21 mouse cellular contexts compared by ENCODE assay signal in genomic region chr19:56019143-56019542, GRCm38 (mm10).
DNase-seq lines count a peak whose midpoint lies in the region; ATAC-seq and TF ChIP-seq lines count a peak whose summit lies in the region.
"Had no signal": no experiment of that assay in that cellular context is flagged by ENCODE, and none has a peak within 500 bp of the region (broad histone marks: within the 10 kb centered on the region; RNA-seq: fewer than 3 reads in every experiment).

No protein-coding gene starts in this region.

- no peak overlapping the region for H3K4me3 ChIP-seq in forebrain, embryonic 14.5 days (ENCODE audit: low read depth, low read length)
- no peak overlapping the region for H3K4me3 ChIP-seq in forebrain, postnatal 0 days (ENCODE audit: low read depth, low read length)
- H3K4me3 ChIP-seq in embryonic facial prominence, embryonic 13.5 days = no peak overlapping the region
- no peak overlapping the region for H3K4me3 ChIP-seq in limb, embryonic 14.5 days (replicated peaks; ENCODE audit: low read length)
- H3K4me3 ChIP-seq: embryonic facial prominence, embryonic 15.5 days; hindbrain, embryonic 12.5 days; megakaryocyte, embryonic 14.5 days had no signal

- H3K9me3 ChIP-seq in forebrain, embryonic 14.5 days (replicated peaks; ENCODE audit: control insufficient read depth, low read length) = no peaks in the 10 kb centered on the region
- no peaks in the 10 kb centered on the region for H3K9me3 ChIP-seq in forebrain, postnatal 0 days (ENCODE audit: low read length)
- no peaks in the 10 kb centered on the region for H3K9me3 ChIP-seq in embryonic facial prominence, embryonic 13.5 days
- H3K9me3 ChIP-seq in limb, embryonic 14.5 days (ENCODE audit: control insufficient read depth, low read length) = no peaks in the 10 kb centered on the region
- H3K9me3 ChIP-seq: embryonic facial prominence, embryonic 15.5 days; hindbrain, embryonic 12.5 days had no signal

- no peak for ATAC-seq in forebrain, embryonic 14.5 days
- no peak for ATAC-seq in forebrain, postnatal 0 days
- ATAC-seq in embryonic facial prominence, embryonic 13.5 days (ENCODE audit: insufficient number of reproducible peaks, insufficient read depth, low FRiP score, low TSS enrichment, low read depth) = no peak
- 0 out of 2 replicates have a peak, but pooled peaks have one; percentile 8 for ATAC-seq in limb, embryonic 14.5 days (ENCODE audit: low FRiP score, low read depth)
- ATAC-seq: activated CD4-positive, CD25-positive, alpha-beta regulatory T cell, adult 4 months; liver, postnatal 0 days had no signal

- peak; percentile 8 for DNase-seq in forebrain, embryonic 14.5 days (ENCODE audit: low spot score)
- DNase-seq in forebrain, postnatal 0 days = no peak
- DNase-seq in embryo, embryonic 10.5 days (ENCODE audit: low spot score) = peak; percentile 71
- DNase-seq in limb, embryonic 14.5 days (ENCODE audit: low spot score) = peak; percentile 49
- no peak for DNase-seq in spleen, postnatal 4 days (ENCODE audit: low spot score in 2 of 2)
- no peak for DNase-seq in heart, adult 11 months
- DNase-seq: adrenal gland, postnatal 10 days; cerebellum, postnatal 10 days; gastrocnemius, postnatal 25 days; kidney, adult 8-10 months; kidney, postnatal 14 days; liver; liver, postnatal 0 days; retina, postnatal 1 day; thymus, postnatal 25 days had no signal

- 0 out of 2 replicates have a peak, but pooled peaks cover 2% of the 10 kb centered on the region for H3K4me1 ChIP-seq in forebrain, embryonic 14.5 days (ENCODE audit: control insufficient read depth, insufficient read depth, low read length)
- no peaks in the 10 kb centered on the region for H3K4me1 ChIP-seq in forebrain, postnatal 0 days (ENCODE audit: insufficient read depth)
- peaks cover 58% of the 10 kb centered on the region for H3K4me1 ChIP-seq in embryonic facial prominence, embryonic 13.5 days
- peaks cover 39% of the 10 kb centered on the region for H3K4me1 ChIP-seq in limb, embryonic 14.5 days (ENCODE audit: control insufficient read depth, insufficient read depth, low read length)
- H3K4me1 ChIP-seq: megakaryocyte, embryonic 14.5 days had no signal

- no peak for TF ChIP-seq CTCF in forebrain, postnatal 0 days (IDR thresholded peaks at IDR 0.05; ENCODE audit: low read depth)

- no peaks in the 10 kb centered on the region for H3K27me3 ChIP-seq in forebrain, embryonic 14.5 days (replicated peaks; ENCODE audit: control insufficient read depth, insufficient read depth, low read length)
- no peaks in the 10 kb centered on the region for H3K27me3 ChIP-seq in forebrain, postnatal 0 days (ENCODE audit: insufficient read depth, low read length)
- peaks cover 10% of the 10 kb centered on the region for H3K27me3 ChIP-seq in embryonic facial prominence, embryonic 13.5 days
- no peaks in the 10 kb centered on the region for H3K27me3 ChIP-seq in limb, embryonic 14.5 days (ENCODE audit: control insufficient read depth, insufficient read depth, low read length)
- H3K27me3 ChIP-seq: embryonic facial prominence, embryonic 15.5 days; hindbrain, embryonic 12.5 days had no signal

- no peak overlapping the region for H3K27ac ChIP-seq in forebrain, embryonic 14.5 days (ENCODE audit: low read depth, low read length)
- H3K27ac ChIP-seq in forebrain, postnatal 0 days (ENCODE audit: low read depth, low read length) = no peak overlapping the region
- H3K27ac ChIP-seq in embryonic facial prominence, embryonic 13.5 days = peak overlapping the region; percentile 55
- H3K27ac ChIP-seq in limb, embryonic 14.5 days (replicated peaks; ENCODE audit: low read depth, low read length) = peak overlapping the region; percentile 55; the same call in 1 of the 2 replicates
- H3K27ac ChIP-seq: embryonic facial prominence, embryonic 15.5 days; hindbrain, embryonic 12.5 days had no signal

- WGBS in forebrain, embryonic 14.5 days = 40% methylated on average over 7 of the region's 7 CpGs
- 42% methylated on average over 7 of the region's 7 CpGs for WGBS in forebrain, postnatal 0 days
- 14% methylated on average over 7 of the region's 7 CpGs for WGBS in embryonic facial prominence, embryonic 13.5 days
- 16% methylated on average over 7 of the region's 7 CpGs for WGBS in limb, embryonic 14.5 days

- H3K4me2 ChIP-seq in forebrain, embryonic 14.5 days (ENCODE audit: low read length) = no peak overlapping the region
- H3K4me2 ChIP-seq in forebrain, postnatal 0 days (ENCODE audit: low read depth) = no peak overlapping the region
- no peak overlapping the region for H3K4me2 ChIP-seq in embryonic facial prominence, embryonic 13.5 days
- H3K4me2 ChIP-seq in limb, embryonic 14.5 days (replicated peaks; ENCODE audit: low read depth, low read length, severe bottlenecking) = no peak overlapping the region
- H3K4me2 ChIP-seq: embryonic facial prominence, embryonic 15.5 days; hindbrain, embryonic 12.5 days had no signal

- TF ChIP-seq POLR2A in limb, embryonic 14.5 days (IDR thresholded peaks at IDR 0.05; ENCODE audit: borderline replicate concordance, extremely low read depth, insufficient read depth, insufficient read length) = no peak

- no peaks in the 10 kb centered on the region for H3K36me3 ChIP-seq in forebrain, embryonic 14.5 days (ENCODE audit: control insufficient read depth, insufficient read depth, low read length)
- no peaks in the 10 kb centered on the region for H3K36me3 ChIP-seq in forebrain, postnatal 0 days (ENCODE audit: insufficient read depth)
- no peaks in the 10 kb centered on the region for H3K36me3 ChIP-seq in embryonic facial prominence, embryonic 13.5 days
- no peaks in the 10 kb centered on the region for H3K36me3 ChIP-seq in limb, embryonic 14.5 days (ENCODE audit: control insufficient read depth, insufficient read depth, low read length)
- H3K36me3 ChIP-seq: embryonic facial prominence, embryonic 15.5 days; G1E; hindbrain, embryonic 12.5 days had no signal

- no peak overlapping the region for H3K9ac ChIP-seq in forebrain, embryonic 14.5 days (ENCODE audit: low read length)
- no peak overlapping the region for H3K9ac ChIP-seq in forebrain, postnatal 0 days
- no peak overlapping the region for H3K9ac ChIP-seq in embryonic facial prominence, embryonic 13.5 days
- H3K9ac ChIP-seq in limb, embryonic 14.5 days (ENCODE audit: low read depth, low read length, severe bottlenecking) = no peak overlapping the region
- H3K9ac ChIP-seq: embryonic facial prominence, embryonic 15.5 days; hindbrain, embryonic 12.5 days; liver, postnatal 0 days had no signal

Comparison
In these comparisons a context has a peak if more than half of its experiments do, and no peak if none do; other contexts are left out.
1. DNase-seq: peak in forebrain, embryonic 14.5 days (single experiment), embryo, embryonic 10.5 days (single experiment) and limb, embryonic 14.5 days (single experiment); none in forebrain, postnatal 0 days (single experiment), spleen, postnatal 4 days (0 of 2) and heart, adult 11 months (single experiment).
2. H3K27ac ChIP-seq: peak in embryonic facial prominence, embryonic 13.5 days (single experiment) and limb, embryonic 14.5 days (single experiment); none in forebrain, embryonic 14.5 days (single experiment) and forebrain, postnatal 0 days (single experiment).